Mouse (Mus musculus): Measurements from ENCODE around the gene Mrpl20.
"Not testable (repeated sequence)": the region's sequence is repeated elsewhere in the genome, so short reads cannot be mapped to it uniquely, and the experiment has no call there.

- not testable (repeated sequence) for TF ChIP-seq CTCF, EP300 (IDR thresholded peaks at IDR 0.05)
These were observed 13.8 kb upstream of the Mrpl20 start for GRCm38 (mm10) chr4:155788833-155789232.

Data from lung, postnatal 0 days (tissue).